Mouse (Mus musculus) kidney, postnatal 10 days (tissue): Measurements from ENCODE around the gene Tgfb3.
A peak's percentile ranks its signal among the peaks of the same experiment; 100 is the strongest.

ENCODE experiments used
- DNase-seq: peaks from one replicate; pipeline ENCODE4 v3.0.0; 2021; ENCODE audit warnings: mixed read lengths

Tgfb3 gene

DNA sequence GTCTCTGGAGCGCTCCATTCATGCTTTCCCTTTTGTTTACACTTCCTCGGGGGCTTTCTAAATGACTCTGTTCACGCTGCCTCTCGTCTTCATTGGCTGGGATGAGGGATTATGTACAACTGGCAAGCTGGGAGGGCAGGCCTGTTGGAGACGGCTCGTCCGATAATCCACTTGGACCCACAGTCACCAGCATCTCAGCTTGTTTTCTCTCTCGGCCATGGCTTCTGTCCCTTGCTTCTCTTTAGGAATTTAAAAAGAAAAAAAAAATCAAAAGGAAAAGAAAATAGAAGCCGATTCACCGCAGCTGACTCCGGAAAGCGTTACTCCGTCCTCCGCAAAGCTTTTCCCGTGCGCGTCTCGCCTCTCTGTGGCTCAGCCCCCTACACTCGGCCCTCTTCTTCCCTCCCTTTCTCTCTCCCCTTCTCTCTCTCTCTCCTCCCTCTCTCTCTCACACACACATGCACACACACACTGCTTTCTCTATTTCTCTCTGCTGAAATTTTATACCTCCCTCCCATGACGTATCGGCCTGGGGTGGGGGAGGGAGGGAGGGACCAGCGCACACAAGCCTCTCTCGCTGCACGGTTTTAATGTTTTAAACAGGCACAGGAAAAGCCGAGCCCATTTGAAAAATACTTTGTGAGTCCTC is at the start of gene Tgfb3:
TSS of gene Tgfb3 (minus strand) at position 489 of the 649 bp plus-strand sequence.
- DNase-seq, result peak; percentile 69

DNA sequence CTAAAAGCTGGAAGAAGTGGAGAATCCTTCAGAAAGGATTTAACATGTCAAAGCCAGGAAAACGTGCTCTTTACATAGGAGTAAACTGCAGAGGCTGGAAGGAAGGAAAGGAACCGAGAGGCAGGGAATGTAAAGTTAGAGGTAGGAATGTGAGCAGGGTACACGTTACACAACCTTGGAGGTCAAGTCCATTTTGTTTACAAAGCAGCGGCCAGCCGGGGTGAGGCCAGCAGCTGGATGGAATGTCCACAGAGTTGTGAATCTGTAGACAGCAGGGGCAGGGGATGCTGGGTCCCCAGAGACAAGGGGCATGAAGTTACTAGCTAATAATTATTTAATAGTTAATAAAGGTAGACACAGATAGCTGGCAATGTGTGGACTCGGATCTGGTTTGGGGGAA is 49.3 kb upstream of the Tgfb3 start:
- DNase-seq, result peak; percentile 66

DNA sequence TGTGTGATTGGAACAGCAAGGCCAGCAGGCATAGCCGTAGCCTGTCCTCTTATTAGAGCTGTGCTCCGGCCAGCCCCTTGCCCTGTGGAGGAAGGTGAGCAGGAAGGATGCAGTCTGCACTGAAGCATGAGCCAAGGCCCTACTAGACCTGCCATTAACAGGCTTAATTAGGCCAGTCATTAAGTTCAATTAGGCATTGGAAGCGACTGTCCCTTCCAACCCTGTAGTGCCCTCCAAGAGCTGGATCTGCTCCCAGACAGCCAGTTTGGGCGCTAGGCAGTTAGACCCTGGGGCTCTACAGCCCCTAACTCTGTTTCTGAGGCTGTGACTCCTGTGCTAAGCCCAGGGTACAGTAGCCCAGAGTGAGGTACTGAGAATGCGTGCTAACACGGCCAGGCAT is 45.2 kb upstream of the Tgfb3 start:
- DNase-seq, result no peak

DNA sequence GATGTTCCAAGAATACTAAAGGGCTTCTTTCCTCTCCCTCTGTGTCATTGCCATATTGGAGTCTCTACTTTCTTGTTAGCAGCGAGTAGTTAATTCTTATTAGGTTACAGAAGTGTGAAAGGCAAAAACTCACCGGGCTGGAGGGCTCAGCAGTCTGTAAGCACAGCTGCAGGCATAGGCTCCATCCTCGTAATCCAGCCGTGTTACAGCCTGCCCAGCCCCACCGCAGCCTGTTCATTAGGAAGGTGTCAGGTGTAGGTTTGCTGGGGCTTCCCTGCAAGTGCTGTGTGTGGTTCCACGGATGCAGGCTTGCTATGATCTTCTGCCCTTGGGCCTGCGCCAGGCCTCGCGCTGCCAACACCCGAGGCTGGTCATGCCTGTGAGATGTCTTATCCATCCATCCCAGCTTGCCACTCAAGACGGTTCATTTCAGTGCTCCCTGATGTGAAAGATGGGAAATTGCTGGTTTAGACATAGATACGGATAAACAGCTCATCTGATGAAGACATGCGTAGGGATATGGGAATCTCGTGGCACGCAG is 37.5 kb upstream of the Tgfb3 start:
- DNase-seq, result no peak

DNA sequence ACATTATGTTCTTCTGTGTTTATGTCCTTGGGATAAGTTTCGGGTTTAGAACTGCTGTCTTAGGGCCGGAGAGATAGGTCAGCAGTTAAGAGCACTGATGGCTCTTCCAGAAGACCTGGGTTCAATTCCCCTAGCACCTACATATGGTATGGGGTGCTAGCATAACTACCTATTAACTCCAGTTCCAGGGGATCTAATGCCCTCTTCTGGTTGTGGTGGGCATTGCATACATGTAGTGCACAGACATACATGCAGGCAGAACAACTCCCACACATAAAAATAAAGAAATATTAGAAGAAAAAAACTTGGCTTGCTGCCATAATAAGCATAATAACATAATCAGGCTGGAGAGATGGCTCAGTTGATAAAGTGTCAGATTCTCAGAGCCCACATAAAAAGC is 31.8 kb upstream of the Tgfb3 start:
- DNase-seq, result peak; percentile 69

DNA sequence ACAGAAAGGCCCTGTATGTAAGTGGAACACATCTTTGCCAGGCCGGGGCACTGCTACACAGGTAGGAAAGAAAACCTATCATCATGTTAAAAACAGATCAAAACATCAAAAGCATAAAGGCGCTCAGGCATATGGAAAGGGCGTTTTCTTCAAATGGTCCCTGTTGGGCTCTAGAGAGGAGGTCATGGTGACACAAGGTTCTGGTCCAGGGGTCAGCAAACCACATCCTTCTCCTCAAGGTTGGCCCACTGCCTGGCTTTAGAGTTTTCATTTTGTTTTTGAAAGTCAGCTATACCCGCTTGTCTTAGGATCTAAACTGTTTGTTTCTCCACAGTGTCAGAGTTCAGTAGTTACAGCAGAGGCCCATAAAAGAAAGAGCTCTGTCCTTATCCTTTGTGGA is 30.7 kb upstream of the Tgfb3 start:
- DNase-seq, result peak; percentile 47

DNA sequence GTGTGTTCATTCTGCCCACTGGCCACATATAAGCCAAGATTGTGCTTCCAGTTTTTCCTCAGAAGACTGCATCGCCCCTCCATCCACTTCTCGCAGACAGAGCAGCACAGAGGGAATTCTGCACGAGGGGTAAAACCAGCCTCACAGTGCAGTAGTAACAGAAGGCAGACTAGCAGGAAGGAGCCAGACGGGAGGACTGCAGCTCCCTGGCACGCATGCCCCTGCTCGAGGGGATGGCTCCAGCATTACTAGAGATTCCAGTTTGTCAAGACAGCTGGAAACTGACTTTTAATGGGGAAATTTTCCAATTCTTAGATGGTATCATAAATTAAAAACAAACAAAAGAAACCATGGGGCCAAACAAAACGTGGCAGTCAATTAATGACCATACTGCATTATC is 28.8 kb upstream of the Tgfb3 start:
- DNase-seq, result no peak

DNA sequence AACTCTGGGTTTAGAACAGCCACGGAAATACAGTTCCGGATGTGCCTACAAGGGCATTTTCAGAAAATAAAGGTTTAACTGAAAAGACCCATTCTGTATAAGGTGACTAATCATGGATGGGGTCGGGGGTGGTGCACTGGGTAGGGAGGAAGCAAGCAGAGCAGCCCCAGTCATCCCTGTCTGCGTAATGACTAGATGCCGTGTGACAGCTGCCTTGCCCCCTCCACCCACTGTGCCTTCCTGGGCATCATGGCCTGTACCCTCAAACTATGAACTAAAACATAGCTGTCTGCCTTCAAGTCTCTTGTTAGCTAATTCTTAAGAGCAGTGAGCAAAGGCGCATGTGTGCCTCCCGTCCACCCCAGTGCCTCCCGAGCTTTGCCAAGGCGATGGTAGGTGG is 27.2 kb upstream of the Tgfb3 start:
- DNase-seq, result no peak

DNA sequence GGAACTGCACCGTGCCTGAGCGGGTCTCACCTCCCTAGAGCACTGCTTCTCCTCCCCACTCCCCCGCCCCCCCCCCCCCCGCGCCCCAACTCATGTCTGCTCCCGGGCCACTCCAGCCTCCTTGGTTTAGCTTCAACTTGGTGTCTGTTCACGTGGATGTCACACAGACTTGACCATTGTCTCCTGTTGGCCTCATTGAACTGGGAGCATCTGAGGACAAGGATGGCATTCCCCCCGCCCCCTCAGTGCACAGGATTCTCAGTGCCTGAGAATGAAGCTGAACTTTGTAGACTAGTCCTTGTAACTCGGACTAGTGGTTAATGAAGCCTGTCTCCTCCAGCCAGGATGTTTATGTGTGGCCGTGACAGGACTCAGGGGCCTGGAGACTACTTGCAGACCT is 26.7 kb upstream of the Tgfb3 start:
- DNase-seq, result no peak

DNA sequence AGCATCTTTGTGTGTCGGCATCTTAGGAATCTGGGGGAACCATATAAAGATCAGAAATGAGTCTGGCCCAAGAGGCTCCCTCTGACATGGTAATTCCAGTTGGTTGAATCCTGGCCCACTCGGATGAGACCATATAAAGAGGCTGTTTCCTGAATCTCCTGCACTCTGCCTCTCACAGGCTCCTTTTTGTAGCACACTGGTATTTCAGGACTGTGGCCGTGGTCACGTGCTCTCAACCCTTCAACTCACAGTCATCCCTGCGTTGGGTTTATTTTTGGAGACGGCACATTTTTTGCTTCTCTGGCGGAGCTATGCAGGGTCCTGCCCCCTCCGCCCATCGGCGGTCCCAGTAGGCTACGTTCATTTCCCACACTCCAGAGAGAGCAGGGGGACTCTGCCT is 25.5 kb upstream of the Tgfb3 start:
- DNase-seq, result peak; percentile 53

DNA sequence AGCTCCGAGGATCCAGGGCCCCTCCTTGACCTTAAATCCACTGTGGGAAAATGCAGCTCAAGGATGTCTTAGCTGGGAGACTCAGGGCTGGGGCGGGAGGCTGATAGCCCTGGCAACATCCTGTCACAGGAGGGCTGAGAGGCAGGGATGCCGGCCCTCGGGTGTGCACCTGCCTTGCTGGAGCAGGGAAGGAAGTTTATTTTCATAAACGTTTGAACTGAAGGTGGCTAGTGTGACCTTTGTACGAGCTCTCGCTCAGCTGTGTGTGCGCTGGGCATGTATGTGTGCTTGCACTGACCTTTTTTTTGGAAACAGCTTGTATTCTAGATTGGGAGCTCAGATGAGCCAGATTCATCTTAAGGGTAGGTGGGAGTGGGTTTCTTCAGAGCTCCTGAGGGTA is 25.0 kb upstream of the Tgfb3 start:
- peak; percentile 46 for DNase-seq

DNA sequence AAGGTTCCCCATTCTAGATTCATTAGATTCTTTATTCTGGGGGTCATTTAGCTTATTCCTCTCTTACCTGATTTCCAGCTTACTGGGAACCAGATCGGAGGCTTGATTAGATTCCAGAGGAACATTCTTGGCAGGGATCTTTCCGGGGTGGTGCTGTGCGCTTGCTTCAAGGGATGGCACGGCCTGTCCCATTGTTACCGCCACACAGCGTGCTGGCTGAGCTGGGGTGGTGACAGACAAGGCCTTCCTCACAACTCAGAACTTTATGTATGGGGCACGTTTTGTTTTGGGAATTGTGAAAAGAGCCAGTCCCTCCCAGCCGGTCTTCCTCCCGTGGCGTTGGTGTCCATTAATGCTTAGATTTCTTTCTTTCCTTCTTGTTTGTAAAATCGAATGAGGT is 24.6 kb upstream of the Tgfb3 start:
- no peak for DNase-seq

DNA sequence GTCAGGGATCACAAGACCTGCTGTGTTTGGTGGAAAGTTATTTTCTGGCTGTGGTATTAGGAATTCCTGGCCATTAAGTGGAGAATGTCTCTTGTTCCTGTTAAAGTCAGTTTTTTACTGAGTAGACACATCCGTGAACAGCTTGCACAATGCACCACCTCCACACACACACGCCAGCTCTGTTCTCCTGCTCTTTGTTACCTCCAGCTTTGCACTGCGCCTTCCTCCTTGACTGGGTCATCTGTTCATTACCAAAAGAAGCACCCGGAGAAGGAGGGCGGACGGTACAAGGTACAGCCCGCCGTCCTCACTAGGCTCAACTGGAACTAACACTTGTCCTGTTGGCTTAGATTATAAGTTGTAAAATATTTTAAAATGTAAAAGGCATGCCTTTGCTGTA is 23.8 kb upstream of the Tgfb3 start:
- peak; percentile 54 for DNase-seq

DNA sequence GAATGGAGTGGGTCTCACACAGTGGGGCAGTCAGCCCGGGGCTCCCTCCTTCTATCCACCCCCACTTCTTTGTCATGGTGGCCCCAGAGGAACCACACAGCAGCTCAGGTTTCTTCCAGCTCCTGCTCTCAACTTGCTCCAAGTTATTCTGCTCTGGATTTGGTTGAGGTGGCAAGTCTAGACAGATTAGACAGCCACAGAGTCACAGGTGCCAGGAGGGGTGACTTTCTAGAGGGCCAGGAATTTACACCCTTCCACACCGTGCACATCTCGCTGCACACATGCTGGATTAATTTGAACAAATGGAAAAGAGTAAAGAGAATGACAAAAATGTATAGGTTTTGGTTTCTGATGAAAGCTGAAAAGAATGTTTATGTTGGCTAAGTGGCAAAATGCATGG is 21.9 kb upstream of the Tgfb3 start:
- no peak for DNase-seq

DNA sequence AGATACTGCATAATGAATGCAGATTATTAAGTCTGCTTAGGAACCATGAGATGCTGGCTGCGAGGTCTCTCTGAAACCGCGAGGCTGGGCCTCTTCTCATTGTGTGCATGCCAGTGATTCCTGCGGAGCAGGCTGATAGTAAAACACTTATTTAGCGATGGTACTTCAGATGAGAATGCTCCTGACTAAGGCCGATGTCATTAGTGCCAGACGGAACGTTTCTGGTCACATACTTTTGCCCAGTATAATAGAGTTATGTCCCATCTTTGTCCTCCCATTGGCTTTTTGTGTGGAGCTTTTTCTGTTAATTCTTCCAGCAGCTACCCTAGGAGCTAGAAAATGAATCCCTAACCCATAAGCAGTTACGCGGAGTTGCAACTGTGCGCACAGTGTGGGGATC is 18.9 kb upstream of the Tgfb3 start:
- DNase-seq, result no peak

DNA sequence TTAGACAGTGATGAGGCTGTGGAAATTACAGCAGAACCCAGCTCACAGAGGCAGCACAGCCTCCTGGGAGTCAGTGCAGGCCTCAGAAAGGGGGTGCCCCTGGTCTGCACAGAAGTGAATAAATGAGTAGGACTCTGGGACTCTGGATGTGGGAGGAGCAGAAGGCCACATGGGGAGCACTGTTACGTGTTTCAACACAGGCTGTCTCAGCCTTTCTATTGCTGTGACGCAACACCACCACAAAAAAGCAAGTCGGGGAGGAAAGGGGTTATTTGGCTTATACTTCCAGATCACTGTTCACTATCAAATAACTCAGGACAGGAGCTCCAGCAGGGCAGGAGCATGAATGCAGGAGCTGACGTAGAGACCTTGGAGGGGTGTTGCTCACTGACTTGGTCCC is 17.0 kb upstream of the Tgfb3 start:
- no peak for DNase-seq

DNA sequence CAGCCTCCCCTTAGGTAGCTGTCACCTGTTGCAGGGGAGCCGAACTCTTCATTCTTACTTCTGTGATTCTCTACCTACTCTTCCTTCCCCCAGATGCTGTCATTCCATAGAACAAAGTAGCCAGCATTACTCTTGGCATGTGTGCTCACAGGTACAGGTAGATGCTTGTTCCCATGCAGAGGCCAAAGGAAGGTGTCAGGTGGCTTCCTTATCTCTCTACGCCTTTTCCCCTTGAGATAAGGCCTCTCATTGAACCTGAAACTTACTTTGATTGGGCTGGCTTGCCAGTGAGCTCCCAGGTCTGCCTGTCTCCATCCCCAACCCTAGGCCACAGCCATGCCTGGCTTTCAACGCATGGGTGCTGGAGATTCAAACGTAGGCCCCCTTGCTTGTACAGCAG is 15.2 kb upstream of the Tgfb3 start:
- no peak for DNase-seq

DNA sequence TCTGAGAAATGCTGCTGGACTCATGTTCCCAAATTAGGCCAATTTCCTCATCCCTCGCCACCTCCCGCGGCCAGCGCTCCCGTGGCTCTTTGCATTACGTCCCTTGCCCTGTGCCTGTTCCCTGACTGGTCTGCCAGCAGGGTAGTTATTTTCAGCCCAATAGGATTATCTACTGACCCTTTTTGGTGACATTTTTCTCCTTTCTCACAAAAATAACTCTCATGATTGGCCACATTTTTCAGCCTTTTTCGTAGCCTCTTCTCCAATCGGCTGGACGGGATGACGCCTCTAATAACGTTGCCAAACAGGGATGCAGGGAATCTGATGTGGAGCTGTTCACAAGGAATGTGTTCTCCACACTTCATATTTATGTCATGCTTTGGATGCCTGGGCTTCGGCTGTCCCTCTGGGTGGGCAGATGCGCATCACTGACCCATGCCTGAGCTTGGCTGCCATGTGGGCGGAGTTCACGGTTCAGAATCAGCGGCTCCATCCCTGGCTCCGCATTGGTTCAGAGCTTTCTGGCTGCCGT is 12.8 kb upstream of the Tgfb3 start:
- peak; percentile 57 for DNase-seq

DNA sequence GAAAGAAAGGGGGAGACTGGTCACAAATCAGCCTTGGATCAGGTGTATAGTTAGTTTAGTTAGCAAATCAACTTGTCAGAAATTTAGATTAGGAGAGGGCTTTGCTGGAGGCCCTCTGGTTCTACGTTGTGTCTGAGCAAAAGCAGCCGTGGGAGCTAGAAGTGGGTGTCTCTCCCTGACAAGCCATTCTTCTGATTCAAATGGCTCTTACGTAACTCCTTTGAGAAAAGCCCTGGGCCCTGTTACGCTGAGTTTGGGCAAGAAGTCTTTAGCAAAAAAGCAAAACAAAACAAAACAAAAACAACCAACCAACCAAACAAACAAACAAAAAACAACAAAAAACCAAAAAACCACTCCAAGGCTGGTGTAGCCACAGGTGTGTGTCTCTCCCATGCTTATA is 11.9 kb upstream of the Tgfb3 start:
- DNase-seq, result no peak

DNA sequence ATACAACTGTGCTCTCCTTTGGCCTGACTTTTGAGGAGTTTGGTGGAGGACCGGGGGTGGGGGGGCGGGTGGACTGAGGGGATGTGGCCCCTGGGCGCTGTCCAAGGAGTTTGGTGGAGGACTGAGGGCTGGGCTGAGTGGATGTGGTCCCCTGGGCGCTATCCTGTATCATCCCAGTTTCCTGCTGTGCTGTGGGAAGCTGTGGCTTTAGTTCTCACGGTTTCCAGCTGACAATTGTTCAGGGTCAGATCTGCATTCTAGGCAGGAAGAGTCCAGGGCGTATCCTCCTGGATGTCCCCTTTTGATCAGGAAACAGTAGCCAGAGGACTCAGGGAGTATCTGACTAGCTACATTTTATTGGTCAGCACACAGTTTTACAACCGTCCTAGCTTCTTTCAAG is 9.2 kb upstream of the Tgfb3 start:
- peak; percentile 57 for DNase-seq

DNA sequence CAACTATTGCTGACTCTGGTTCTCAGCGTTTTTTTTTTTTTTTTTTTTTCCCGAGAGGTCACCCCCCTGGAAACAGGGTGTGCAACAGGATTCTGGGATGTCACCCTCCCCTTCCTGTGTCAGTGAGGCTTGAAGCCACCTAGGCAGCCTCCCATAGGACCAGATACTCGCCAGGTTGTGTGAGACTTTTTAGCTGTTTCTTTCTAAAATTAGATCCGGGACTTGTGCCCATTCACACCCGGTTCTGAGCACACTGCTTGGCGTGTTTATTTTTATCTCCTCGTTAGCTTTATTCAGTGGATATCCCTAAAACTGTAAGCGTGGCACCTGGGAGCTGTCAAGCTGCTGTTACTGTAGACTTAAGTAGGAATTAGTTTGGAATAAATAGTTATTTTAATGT is 7.7 kb upstream of the Tgfb3 start:
- no peak for DNase-seq

DNA sequence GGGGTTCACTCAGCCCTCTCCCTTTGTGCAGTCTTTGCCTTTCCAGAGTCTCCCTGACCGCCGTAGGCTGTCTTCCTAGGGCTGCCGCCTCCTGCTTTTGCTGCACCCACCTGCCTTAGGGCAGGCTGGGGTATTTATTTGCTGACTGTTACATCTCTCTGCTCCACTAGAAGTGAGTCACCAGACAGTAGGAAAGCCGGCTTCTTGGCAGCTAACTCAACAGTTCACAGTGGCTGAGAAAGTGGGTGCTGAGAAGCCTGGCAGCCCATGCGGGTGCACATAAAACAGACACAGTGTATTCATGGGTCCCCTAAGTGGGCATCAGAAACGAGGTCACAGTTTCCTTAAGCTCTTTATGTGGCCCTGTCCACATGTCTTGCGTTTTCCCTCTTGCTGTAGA is 7.0 kb upstream of the Tgfb3 start:
- DNase-seq, result no peak

DNA sequence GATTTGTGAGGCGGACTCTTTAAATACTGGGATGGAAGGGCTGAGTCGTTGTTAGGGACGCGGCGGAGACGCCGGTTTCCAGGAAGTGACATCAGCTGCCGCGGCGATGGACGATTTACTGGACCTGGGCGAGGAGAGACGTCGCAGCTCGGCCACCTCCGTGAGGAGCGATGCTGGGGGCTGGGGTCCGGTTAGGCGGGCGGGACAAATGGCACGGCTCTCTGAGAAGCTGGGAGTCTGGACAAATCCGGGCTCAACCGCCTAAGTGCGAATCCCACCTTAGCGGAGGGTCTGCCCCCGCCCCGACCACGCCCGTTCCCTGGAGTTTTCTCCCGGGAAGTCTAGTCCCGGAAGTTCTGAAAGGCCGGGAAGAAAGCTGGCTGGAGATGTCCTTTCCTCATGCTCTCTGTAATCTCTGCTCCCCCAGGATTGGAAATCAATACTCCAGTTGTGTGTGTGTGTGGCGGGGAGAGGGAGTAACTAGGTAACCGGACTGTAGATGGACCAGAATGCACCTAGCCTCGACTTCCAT is 3.7 kb upstream of the Tgfb3 start, which contains the start of gene Ift43:
TSS of gene Ift43 (plus strand) at position 61 of the 532 bp plus-strand sequence.
- DNase-seq, result peak; percentile 93

DNA sequence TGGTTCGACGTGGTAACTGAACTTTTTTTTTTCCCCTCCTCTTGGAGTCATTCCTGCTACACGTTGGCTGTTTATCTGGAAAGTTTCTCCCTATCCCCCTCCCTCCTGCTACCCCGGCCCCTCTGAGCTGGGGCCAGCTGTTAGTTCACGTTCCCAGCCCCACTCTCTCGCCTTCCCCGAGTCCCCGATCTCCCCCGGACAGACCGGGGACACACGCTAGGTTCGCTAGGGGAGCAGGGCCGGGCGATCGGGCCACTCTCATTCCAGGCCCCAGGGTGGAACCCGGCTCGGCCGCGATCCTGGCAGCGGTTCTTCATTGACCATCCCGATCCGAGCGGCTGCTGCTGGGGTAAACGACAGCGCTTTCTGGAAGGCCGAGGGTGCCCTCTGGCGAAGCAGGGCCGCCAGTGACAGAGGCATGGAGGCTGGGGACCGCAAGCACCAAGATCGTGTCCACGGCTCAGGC is 394 bp upstream of the Tgfb3 start:
- DNase-seq, result peak; percentile 95

DNA sequence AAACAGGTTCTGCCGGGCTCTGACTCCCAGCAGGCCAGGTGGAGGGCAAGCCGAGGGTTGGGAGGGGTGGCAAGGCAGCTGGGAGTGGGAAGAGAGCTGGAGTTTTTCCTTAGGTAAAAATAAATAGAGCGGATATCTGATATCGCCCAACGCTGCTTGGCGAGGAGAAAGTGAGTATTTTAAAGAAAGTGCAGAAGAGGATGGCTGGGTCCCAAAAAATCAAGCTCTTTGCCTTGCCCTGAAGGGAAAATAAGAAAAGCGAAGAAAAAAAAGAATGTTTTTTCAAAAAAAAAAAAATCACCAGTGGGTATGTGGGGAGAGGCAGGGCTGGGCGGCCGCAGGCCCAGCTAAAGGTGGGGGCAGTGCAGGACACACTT is 677 bp downstream of the Tgfb3 start:
- no peak for DNase-seq
